Mouse (Mus musculus) hindbrain, embryonic 16.5 days (tissue): ENCODE results near the gene Hpcal4. TPM values are rescaled to one million over a fixed set of nuclear protein-coding genes. Genes with fewer than 3 reads are reported as not detected.

Source experiments
- ATAC-seq: fragments of 200-750 bp; cut with Nextera tagmentation; 2 replicates; pipeline ENCODE4 v1.8.0; 2017; ENCODE audit warnings: moderate TSS enrichment, moderate library complexity
- H3K27ac ChIP-seq: fragments of 300-500 bp; sonication (generic); 2 replicates; pipeline ENCODE4 v1.5.1; 2014; ENCODE audit warnings: low read depth, mild to moderate bottlenecking, control low read depth, low read length, moderate library complexity
- H3K27me3 ChIP-seq: fragments of 300-500 bp; sonication (generic); replicated peaks from 2 replicates; pipeline ENCODE4 v1.6.1; 2014; ENCODE audit warnings: low read length; ENCODE audit not compliant: control insufficient read depth, insufficient read depth
- H3K36me3 ChIP-seq: fragments of 300-500 bp; sonication (generic); 2 replicates; pipeline ENCODE4 v1.6.1; 2014; ENCODE audit warnings: mild to moderate bottlenecking, low read length, moderate library complexity, mixed read lengths; ENCODE audit not compliant: control insufficient read depth, insufficient read depth
- H3K4me1 ChIP-seq: fragments of 300-500 bp; sonication (generic); 2 replicates; pipeline ENCODE4 v1.6.1; 2014; ENCODE audit warnings: low read depth, low read length; ENCODE audit not compliant: control insufficient read depth, insufficient read depth
- H3K4me2 ChIP-seq: fragments of 300-500 bp; sonication (generic); 2 replicates; pipeline ENCODE4 v1.6.1; 2014; ENCODE audit warnings: mild to moderate bottlenecking, low read length, control low read depth, moderate library complexity
- H3K4me3 ChIP-seq: fragments of 300-500 bp; sonication (generic); 2 replicates; pipeline ENCODE4 v1.5.1; 2014; ENCODE audit warnings: mild to moderate bottlenecking, low read length, control low read depth, moderate library complexity
- H3K9ac ChIP-seq: fragments of 300-500 bp; sonication (generic); 2 replicates; pipeline ENCODE4 v1.6.1; 2014; ENCODE audit warnings: low read depth, mild to moderate bottlenecking, control low read depth, low read length, moderate library complexity
- H3K9me3 ChIP-seq: fragments of 300-500 bp; sonication (generic); 2 replicates; pipeline ENCODE4 v1.6.1; 2014; ENCODE audit warnings: mild to moderate bottlenecking, low read length, moderate library complexity; ENCODE audit not compliant: control insufficient read depth
- WGBS: fragments of 180-500 bp; shearing (Covaris S2); extraction: QIAGEN DNeasy Blood & Tissue Kit; methylation state at CpG from one replicate; pipeline ENCODE4 v1.1.7; 2014; 5-methylcytosine and 5-hydroxymethylcytosine counted together
- polyA plus RNA-seq: library from polyadenylated mRNA; unstranded; fragments of >200 nt; fragmentation: Nextera tagmentation; extraction: Ambion mirVana; gene quantifications from 2 replicates; pipeline ENCODE4 v1.2.1, GENCODE M21; 2015

The Hpcal4 gene
- polyA plus RNA-seq, 1 experiment from 2014 or later, result 63.6 TPM

GRCm38 (mm10) chr4:123229166-123229565, 46.1 kb downstream of the Hpcal4 start:
- H3K4me3 ChIP-seq, result no peak overlapping the region

GRCm38 (mm10) chr4:123232841-123233240, 49.8 kb downstream of the Hpcal4 start:
- no peaks in the 10 kb centered on the region for H3K9me3 ChIP-seq
- WGBS, result 81% methylated on average over 3 of the region's 3 CpGs
- ATAC-seq, result no peak

More at GRCm38 (mm10) chr4:123229166-123229565, 46.1 kb downstream of the Hpcal4 start:
- Histone ChIP-seq H3K9me3 (no peaks in the 10 kb centered on the region), H3K9ac (no peak overlapping the region), H3K27me3 (peaks cover 15% of the 10 kb centered on the region), H3K27ac (no peak overlapping the region), H3K4me1 (peaks cover 7% of the 10 kb centered on the region), H3K4me2 (no peak overlapping the region), H3K36me3 (no peaks in the 10 kb centered on the region)
- 76% methylated on average over 11 of the region's 11 CpGs for WGBS
- no peak for ATAC-seq

DNA sequence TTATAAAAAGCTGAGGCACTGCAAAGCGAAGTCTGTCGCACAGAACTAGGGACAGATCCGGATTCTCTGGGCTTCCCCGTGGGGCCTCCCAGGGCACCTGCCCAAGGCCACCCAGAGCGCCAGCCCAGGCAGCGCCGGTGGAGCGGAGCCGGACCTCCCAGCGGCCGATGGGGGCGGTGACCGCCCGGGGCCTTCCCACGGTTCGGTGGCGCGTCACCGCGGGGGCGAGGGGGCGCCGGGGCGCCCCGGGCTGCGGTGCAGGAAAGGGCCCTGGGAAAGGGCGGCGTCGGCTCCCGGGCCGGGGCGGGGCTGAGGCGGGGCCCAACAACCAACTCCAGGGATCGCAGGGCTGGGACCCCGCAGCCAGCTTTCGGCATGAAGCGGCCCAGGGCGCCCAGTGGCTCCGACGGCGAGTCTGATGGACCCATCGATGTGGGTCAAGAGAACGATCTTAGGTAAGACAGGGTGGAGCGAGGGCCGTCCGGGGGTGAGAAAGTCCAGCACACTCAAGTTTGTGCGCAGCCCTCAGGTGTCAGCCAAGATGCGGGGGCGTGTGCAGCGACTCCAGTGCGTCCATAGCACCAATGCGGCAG, 50.6 kb downstream of the Hpcal4 start, which contains the start of gene Heyl:
Gene Heyl (plus strand): TSS at position 65 of the 593 bp plus-strand sequence.
- H3K9me3 ChIP-seq, result no peaks in the 10 kb centered on the region
- peaks cover 7% of the 10 kb centered on the region for H3K4me1 ChIP-seq
- peak within 1 kb of the TSS; percentile 41 for H3K4me3 ChIP-seq
- WGBS, result 4% methylated on average over 51 of the region's 52 CpGs
- no peak within 1 kb of the TSS for H3K27ac ChIP-seq
- peak; percentile 63; the same call in 1 of the 2 replicates for ATAC-seq
- H3K9ac ChIP-seq, result peak within 1 kb of the TSS; percentile 57
- H3K36me3 ChIP-seq, result no peaks in the 10 kb centered on the region
- H3K4me2 ChIP-seq, result peak within 1 kb of the TSS; percentile 66
- peaks cover 22% of the 10 kb centered on the region for H3K27me3 ChIP-seq

More at GRCm38 (mm10) chr4:123232841-123233240, 49.8 kb downstream of the Hpcal4 start:
- Histone ChIP-seq H3K27me3 (peaks cover 22% of the 10 kb centered on the region), H3K4me1 (peaks cover 7% of the 10 kb centered on the region), H3K36me3 (no peaks in the 10 kb centered on the region), H3K27ac (no peak overlapping the region), H3K9ac (no peak overlapping the region), H3K4me3 (no peak overlapping the region), H3K4me2 (no peak overlapping the region)

- Histone ChIP-seq H3K36me3 (no peaks in the 10 kb centered on the region), H3K9me3 (no peaks in the 10 kb centered on the region), H3K4me2 (no peak overlapping the region), H3K4me3 (no peak overlapping the region), H3K27ac (no peak overlapping the region), H3K9ac (no peak overlapping the region), H3K27me3 (peaks cover 30% of the 10 kb centered on the region), H3K4me1 (peaks cover 11% of the 10 kb centered on the region)
- 58% methylated on average over 9 of the region's 9 CpGs for WGBS
- no peak for ATAC-seq
Observed at GRCm38 (mm10) chr4:123235835-123236430, 52.9 kb downstream of the Hpcal4 start.

GRCm38 (mm10) chr4:123236431-123237031, 53.5 kb downstream of the Hpcal4 start:
- Histone ChIP-seq H3K4me1 (peaks cover 11% of the 10 kb centered on the region), H3K4me3 (no peak overlapping the region), H3K36me3 (no peaks in the 10 kb centered on the region), H3K27me3 (peaks cover 30% of the 10 kb centered on the region), H3K4me2 (no peak overlapping the region), H3K27ac (no peak overlapping the region), H3K9ac (no peak overlapping the region), H3K9me3 (no peaks in the 10 kb centered on the region)
- ATAC-seq, result no peak
- WGBS, result 83% methylated on average over 13 of the region's 13 CpGs

- Histone ChIP-seq H3K9ac (no peak overlapping the region), H3K27me3 (peaks cover 30% of the 10 kb centered on the region), H3K9me3 (no peaks in the 10 kb centered on the region), H3K4me2 (no peak overlapping the region), H3K4me1 (peaks cover 11% of the 10 kb centered on the region), H3K36me3 (no peaks in the 10 kb centered on the region), H3K4me3 (no peak overlapping the region), H3K27ac (no peak overlapping the region)
- ATAC-seq, result no peak
- 72% methylated on average over 6 of the region's 6 CpGs for WGBS
Observed at GRCm38 (mm10) chr4:123237386-123238266, 54.6 kb downstream of the Hpcal4 start.

- H3K27ac ChIP-seq, result no peak overlapping the region
- ATAC-seq, result peak; percentile 42
Observed at GRCm38 (mm10) chr4:123239361-123240203, 56.6 kb downstream of the Hpcal4 start.

More at GRCm38 (mm10) chr4:123239361-123240203, 56.6 kb downstream of the Hpcal4 start:
- Histone ChIP-seq H3K4me3 (peak overlapping the region; percentile 28), H3K27me3 (peaks cover 12% of the 10 kb centered on the region), H3K36me3 (no peaks in the 10 kb centered on the region), H3K9ac (peak overlapping the region; percentile 57), H3K4me2 (peak overlapping the region; percentile 51), H3K4me1 (peaks cover 4% of the 10 kb centered on the region; the same call in 1 of the 2 replicates), H3K9me3 (no peaks in the 10 kb centered on the region)
- 4% methylated on average over 47 of the region's 58 CpGs for WGBS
